Mouse (Mus musculus): ENCODE results near the gene Arpc4. TPM values are rescaled to one million over a fixed set of nuclear protein-coding genes. Genes with fewer than 3 reads are reported as not detected.
"Not testable (repeated sequence)": the region's sequence is repeated elsewhere in the genome, so short reads cannot be mapped to it uniquely, and the experiment has no call there.

Arpc4 gene
- 219 and 226 TPM in 2 replicates for total RNA-seq (2014; rRNA removed)
- polyA plus RNA-seq (2015; fragmentation: Nextera tagmentation; extraction: Ambion mirVana) = 564 and 565 TPM in 2 replicates

GRCm38 (mm10) chr6:113377496-113378385 lies at the start of gene Arpc4, which contains the start of gene Tada3:
Gene Arpc4 (plus strand): TSS chr6:113378115.
Gene Tada3 (minus strand): TSS chr6:113377883.
- peak; percentile 97 for ATAC-seq
- TF ChIP-seq CTCF (IDR thresholded peaks at IDR 0.05; ENCODE audit: low read depth) = peak; percentile 32; the same call in 1 of the 2 replicates
- Histone ChIP-seq H3K9me3 (ENCODE audit: low read length) (no peaks in the 10 kb centered on the region), H3K27me3 (ENCODE audit: insufficient read depth, low read length) (no peaks in the 10 kb centered on the region), H3K36me3 (ENCODE audit: insufficient read depth) (peaks cover 47% of the 10 kb centered on the region), H3K27ac (ENCODE audit: low read depth, low read length) (peak within 1 kb of the TSS; percentile 86), H3K4me1 (ENCODE audit: insufficient read depth) (peaks cover 14% of the 10 kb centered on the region), H3K9ac (peak within 1 kb of the TSS; percentile 87), H3K4me2 (ENCODE audit: low read depth) (peak within 1 kb of the TSS; percentile 91), H3K4me3 (ENCODE audit: low read depth, low read length) (peak within 1 kb of the TSS; percentile 99)
- DNase-seq = peak; percentile 97
- 1% methylated on average over 59 of the region's 61 CpGs for whole genome bisulfite sequencing

- no peak overlapping the region for H3K4me3 ChIP-seq (ENCODE audit: low read depth, low read length)
- no peak overlapping the region for H3K4me2 ChIP-seq (ENCODE audit: low read depth)
- 0 out of 2 replicates have a peak, but pooled peaks cover 9% of the 10 kb centered on the region for H3K4me1 ChIP-seq (ENCODE audit: insufficient read depth)
- no peak overlapping the region for H3K9ac ChIP-seq
- ATAC-seq (no peak), DNase-seq (no peak)
- H3K36me3 ChIP-seq (ENCODE audit: insufficient read depth) = peaks cover 34% of the 10 kb centered on the region
- 100% methylated on average over 1 of the region's 1 CpGs for WGBS
- no peaks in the 10 kb centered on the region for H3K9me3 ChIP-seq (ENCODE audit: low read length)
- H3K27ac ChIP-seq (ENCODE audit: low read depth, low read length) = no peak overlapping the region
- TF ChIP-seq CTCF (IDR thresholded peaks at IDR 0.05; ENCODE audit: low read depth) = no peak
- H3K27me3 ChIP-seq (ENCODE audit: insufficient read depth, low read length) = no peaks in the 10 kb centered on the region
Observed at GRCm38 (mm10) chr6:113329396-113329795, 48.5 kb upstream of the Arpc4 start.

GRCm38 (mm10) chr6:113330547-113330946 lies 47.4 kb upstream of the Arpc4 start:
- Histone ChIP-seq H3K4me2 (ENCODE audit: low read depth) (no peak overlapping the region), H3K4me1 (ENCODE audit: insufficient read depth) (0 out of 2 replicates have a peak, but pooled peaks cover 9% of the 10 kb centered on the region), H3K36me3 (ENCODE audit: insufficient read depth) (peaks cover 36% of the 10 kb centered on the region), H3K27me3 (ENCODE audit: insufficient read depth, low read length) (no peaks in the 10 kb centered on the region), H3K9me3 (ENCODE audit: low read length) (no peaks in the 10 kb centered on the region), H3K9ac (no peak overlapping the region), H3K4me3 (ENCODE audit: low read depth, low read length) (no peak overlapping the region), H3K27ac (ENCODE audit: low read depth, low read length) (no peak overlapping the region)
- TF ChIP-seq CTCF (IDR thresholded peaks at IDR 0.05; ENCODE audit: low read depth) = no peak
- DNase-seq (no peak), ATAC-seq (no peak)
- 61% methylated on average over 2 of the region's 2 CpGs for WGBS

- 93% methylated on average over 11 of the region's 11 CpGs for WGBS
- no peak overlapping the region for H3K4me3 ChIP-seq (ENCODE audit: low read depth, low read length)
- TF ChIP-seq CTCF (IDR thresholded peaks at IDR 0.05; ENCODE audit: low read depth) = no peak
Observed at GRCm38 (mm10) chr6:113331721-113332120, 46.2 kb upstream of the Arpc4 start.

GRCm38 (mm10) chr6:113332734-113333133 lies 45.2 kb upstream of the Arpc4 start:
- not testable (repeated sequence) for H3K9ac ChIP-seq; DNase-seq; H3K9me3 ChIP-seq (ENCODE audit: low read length); H3K4me2 ChIP-seq (ENCODE audit: low read depth); H3K4me3 ChIP-seq (ENCODE audit: low read depth, low read length); H3K4me1 ChIP-seq (ENCODE audit: insufficient read depth); ATAC-seq; H3K27me3 ChIP-seq (ENCODE audit: insufficient read depth, low read length); H3K27ac ChIP-seq (ENCODE audit: low read depth, low read length)
- H3K36me3 ChIP-seq (ENCODE audit: insufficient read depth) = peaks cover 51% of the 10 kb centered on the region
- WGBS = 78% methylated on average over 6 of the region's 6 CpGs
- peak; percentile 2; the same call in 1 of the 2 replicates for TF ChIP-seq CTCF (IDR thresholded peaks at IDR 0.05; ENCODE audit: low read depth)

More at GRCm38 (mm10) chr6:113331721-113332120, 46.2 kb upstream of the Arpc4 start:
- no peak overlapping the region for H3K4me2 ChIP-seq (ENCODE audit: low read depth)
- H3K4me1 ChIP-seq (ENCODE audit: insufficient read depth) = 0 out of 2 replicates have a peak, but pooled peaks cover 9% of the 10 kb centered on the region
- DNase-seq (no peak), ATAC-seq (no peak)
- H3K9ac ChIP-seq = no peak overlapping the region
- H3K27me3 ChIP-seq (ENCODE audit: insufficient read depth, low read length) = no peaks in the 10 kb centered on the region
- H3K27ac ChIP-seq (ENCODE audit: low read depth, low read length) = no peak overlapping the region
- H3K9me3 ChIP-seq (ENCODE audit: low read length) = no peaks in the 10 kb centered on the region
- H3K36me3 ChIP-seq (ENCODE audit: insufficient read depth) = peaks cover 45% of the 10 kb centered on the region

GRCm38 (mm10) chr6:113333137-113333950 lies 44.6 kb upstream of the Arpc4 start:
- TF ChIP-seq CTCF (IDR thresholded peaks at IDR 0.05; ENCODE audit: low read depth) = no peak
- no peaks in the 10 kb centered on the region for H3K27me3 ChIP-seq (ENCODE audit: insufficient read depth, low read length)
- H3K4me1 ChIP-seq (ENCODE audit: insufficient read depth) = 0 out of 2 replicates have a peak, but pooled peaks cover 4% of the 10 kb centered on the region
- H3K36me3 ChIP-seq (ENCODE audit: insufficient read depth) = peaks cover 54% of the 10 kb centered on the region
- no peak overlapping the region for H3K4me3 ChIP-seq (ENCODE audit: low read depth, low read length)
- peak; percentile 69 for ATAC-seq
- H3K27ac ChIP-seq (ENCODE audit: low read depth, low read length) = 0 out of 2 replicates have a peak overlapping the region, but pooled peaks have one; percentile 5
- no peak overlapping the region for H3K9ac ChIP-seq
- peak; percentile 65 for DNase-seq
- H3K9me3 ChIP-seq (ENCODE audit: low read length) = no peaks in the 10 kb centered on the region
- WGBS = 35% methylated on average over 14 of the region's 14 CpGs
- no peak overlapping the region for H3K4me2 ChIP-seq (ENCODE audit: low read depth)
